Mouse (Mus musculus) bone marrow macrophage, adult 2 months (primary cell): ENCODE measurements around the gene Dhrs7b. TPM values are rescaled to one million over a fixed set of nuclear protein-coding genes. Genes with fewer than 3 reads are reported as not detected.

Experiments used
- H3K27ac ChIP-seq: 2 replicates; pipeline ENCODE4 v1.5.1; 2012; ENCODE audit warnings: low read depth, low read length; ENCODE audit not compliant: insufficient read depth
- H3K4me1 ChIP-seq: 2 replicates; pipeline ENCODE4 v1.6.1; 2012; ENCODE audit warnings: low read length; ENCODE audit not compliant: control insufficient read depth, insufficient read depth
- H3K4me3 ChIP-seq: 2 replicates; pipeline ENCODE4 v1.5.1; 2012; ENCODE audit warnings: mild to moderate bottlenecking, low read length, moderate library complexity; ENCODE audit not compliant: insufficient read depth
- CTCF ChIP-seq: IDR thresholded peaks from 2 replicates; pipeline ENCODE4 v1.5.1; 2012; ENCODE audit warnings: low read depth, mild to moderate bottlenecking, low read length, moderate library complexity
- POLR2A ChIP-seq: IDR thresholded peaks from 2 replicates; pipeline ENCODE4 v1.6.1; 2012; ENCODE audit warnings: mild to moderate bottlenecking, low read depth, low read length, borderline replicate concordance
- polyA plus RNA-seq: library from polyadenylated mRNA; stranded (reverse); fragments of >200 nt; gene quantifications from 2 replicates; pipeline ENCODE4 v1.2.4, GENCODE M21; 2012; ENCODE audit not compliant: missing spikeins, insufficient read depth, insufficient read length

Gene Dhrs7b
- polyA plus RNA-seq = 20.4 and 20.6 TPM in 2 replicates

- Histone ChIP-seq H3K4me3 (peak within 1 kb of the TSS; percentile 79), H3K4me1 (peaks cover 26% of the 10 kb centered on the region), H3K27ac (peak within 1 kb of the TSS; percentile 61)
- TF ChIP-seq POLR2A = no peak
- TF ChIP-seq CTCF = no peak
Observed at GRCm38 (mm10) chr11:60830433-60831052, at the start of gene Dhrs7b. Gene Dhrs7b, plus strand, starts transcription at chr11:60830631.

GRCm38 (mm10) chr11:60784179-60784922 lies 46.1 kb upstream of the Dhrs7b start:
- TF ChIP-seq CTCF (no peak), POLR2A (no peak)
- Histone ChIP-seq H3K4me3 (no peak overlapping the region), H3K27ac (no peak overlapping the region), H3K4me1 (peaks cover 41% of the 10 kb centered on the region)

GRCm38 (mm10) chr11:60787595-60787994 lies 42.8 kb upstream of the Dhrs7b start:
- Histone ChIP-seq H3K27ac (0 out of 2 replicates have a peak overlapping the region, but pooled peaks have one; percentile 7), H3K4me3 (no peak overlapping the region), H3K4me1 (peaks cover 32% of the 10 kb centered on the region)
- no peak for TF ChIP-seq CTCF
- TF ChIP-seq POLR2A = no peak

- Histone ChIP-seq H3K27ac (no peak overlapping the region), H3K4me1 (peaks cover 13% of the 10 kb centered on the region), H3K4me3 (no peak overlapping the region)
- TF ChIP-seq POLR2A (no peak), CTCF (no peak)
Observed at GRCm38 (mm10) chr11:60790472-60790871, 40.0 kb upstream of the Dhrs7b start.

GRCm38 (mm10) chr11:60796342-60796741 lies 34.1 kb upstream of the Dhrs7b start:
- no peaks in the 10 kb centered on the region for H3K4me1 ChIP-seq
- no peak overlapping the region for H3K27ac ChIP-seq
- no peak overlapping the region for H3K4me3 ChIP-seq
- no peak for TF ChIP-seq CTCF
- no peak for TF ChIP-seq POLR2A

GRCm38 (mm10) chr11:60799977-60800376 lies 30.5 kb upstream of the Dhrs7b start:
- TF ChIP-seq CTCF (no peak), POLR2A (no peak)
- Histone ChIP-seq H3K4me1 (peaks cover 5% of the 10 kb centered on the region; the same call in 1 of the 2 replicates), H3K27ac (no peak overlapping the region), H3K4me3 (no peak overlapping the region)

GRCm38 (mm10) chr11:60800892-60801291 lies 29.5 kb upstream of the Dhrs7b start:
- Histone ChIP-seq H3K4me1 (peaks cover 6% of the 10 kb centered on the region), H3K27ac (no peak overlapping the region), H3K4me3 (no peak overlapping the region)
- no peak for TF ChIP-seq CTCF
- TF ChIP-seq POLR2A = no peak

GRCm38 (mm10) chr11:60808286-60809070 lies 22.0 kb upstream of the Dhrs7b start:
- TF ChIP-seq CTCF = no peak
- TF ChIP-seq POLR2A = no peak
- peaks cover 28% of the 10 kb centered on the region for H3K4me1 ChIP-seq
- H3K27ac ChIP-seq = no peak overlapping the region
- H3K4me3 ChIP-seq = no peak overlapping the region

GRCm38 (mm10) chr11:60809546-60809945 lies 20.9 kb upstream of the Dhrs7b start:
- H3K4me3 ChIP-seq = peak overlapping the region; percentile 70
- H3K27ac ChIP-seq = no peak overlapping the region
- no peak for TF ChIP-seq CTCF
- no peak for TF ChIP-seq POLR2A
- peaks cover 28% of the 10 kb centered on the region for H3K4me1 ChIP-seq
